Mouse (Mus musculus) brown adipose tissue, adult 24 weeks (tissue): ENCODE measurements around the gene Prl7c1. TPM values are rescaled to one million over a fixed set of nuclear protein-coding genes. Genes with fewer than 3 reads are reported as not detected.
"Not testable (repeated sequence)": the region's sequence is repeated elsewhere in the genome, so short reads cannot be mapped to it uniquely, and the experiment has no call there.

Experiments used
- H3K27ac ChIP-seq: fragments of 200-500 bp; replicated peaks from 2 replicates; pipeline ENCODE4 v1.5.1; 2012; ENCODE audit warnings: low read depth, mild to moderate bottlenecking, low read length
- H3K4me1 ChIP-seq: fragments of 200-500 bp; 2 replicates; pipeline ENCODE4 v1.6.1; 2012; ENCODE audit warnings: low read length, mixed read lengths; ENCODE audit not compliant: control insufficient read depth, insufficient read depth, insufficient read length
- H3K4me3 ChIP-seq: fragments of 200-500 bp; 2 replicates; pipeline ENCODE4 v1.5.1; 2012; ENCODE audit warnings: low read depth, mild to moderate bottlenecking, low read length, moderate library complexity; ENCODE audit not compliant: insufficient read depth
- polyA plus RNA-seq: library from polyadenylated mRNA; stranded (reverse); fragments of >200 nt; gene quantifications from 2 replicates; pipeline ENCODE4 v1.2.4, GENCODE M21; 2012; ENCODE audit not compliant: missing spikeins, insufficient read depth, insufficient read length

Gene Prl7c1
- not detected in 2 replicates for polyA plus RNA-seq

DNA sequence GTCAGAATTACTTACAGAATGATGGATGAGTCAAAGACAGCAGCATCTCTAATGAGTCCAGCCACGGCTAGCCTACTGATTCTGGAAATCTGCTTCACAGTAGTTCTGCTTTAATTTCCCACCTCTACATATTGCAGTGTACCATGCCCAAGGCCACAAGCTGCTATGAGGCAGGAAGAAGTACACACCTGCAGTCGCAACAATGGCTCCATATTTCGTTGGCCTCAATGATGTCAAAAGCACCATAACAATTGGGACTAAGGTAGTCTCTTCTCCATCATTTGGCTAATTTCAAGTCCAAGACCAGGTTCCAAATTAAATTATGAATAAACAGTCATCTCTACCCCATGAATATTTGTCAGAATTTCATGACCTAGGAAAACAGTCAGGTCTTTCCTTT, at the start of gene Prl7c1:
Prl7c1 (minus strand) TSS at position 101 of the 400 bp plus-strand sequence.
- H3K4me1 ChIP-seq, result not testable (repeated sequence)

GRCm38 (mm10) chr13:27802765-27803164, 22.2 kb upstream of the Prl7c1 start:
- no peaks in the 10 kb centered on the region for H3K4me1 ChIP-seq
- no peak overlapping the region for H3K4me3 ChIP-seq
- no peak overlapping the region for H3K27ac ChIP-seq

More for the DNA sequence above, at the start of gene Prl7c1:
- not testable (repeated sequence) for H3K27ac ChIP-seq, H3K4me3 ChIP-seq

DNA sequence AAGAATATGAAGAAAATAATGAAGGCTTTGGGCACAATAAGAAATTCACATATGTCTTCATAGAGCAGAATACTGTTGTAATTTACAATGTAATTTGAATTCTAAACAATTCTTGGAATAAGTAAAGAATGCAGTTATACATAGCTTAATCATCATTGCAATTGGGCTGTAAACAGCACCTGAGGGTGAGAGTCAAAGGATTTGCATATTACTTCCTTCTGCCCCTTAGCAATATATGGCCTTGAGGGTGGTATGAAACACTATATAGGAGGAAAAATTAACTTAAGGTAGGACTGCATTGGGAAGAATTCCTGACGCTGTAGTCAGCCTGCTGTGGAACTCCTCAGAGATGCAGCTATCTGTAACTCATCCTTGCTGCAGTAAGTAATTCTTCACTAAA, 20.8 kb upstream of the Prl7c1 start, which contains the start of gene Prl2a1:
Prl2a1 (plus strand) TSS at position 301 of the 400 bp plus-strand sequence.
- Histone ChIP-seq H3K4me3 (no peak within 1 kb of the TSS), H3K27ac (no peak within 1 kb of the TSS), H3K4me1 (no peaks in the 10 kb centered on the region)

- Histone ChIP-seq H3K27ac (no peak overlapping the region), H3K4me1 (no peaks in the 10 kb centered on the region), H3K4me3 (no peak overlapping the region)
Measured at GRCm38 (mm10) chr13:27799303-27799702, 18.7 kb upstream of the Prl7c1 start.

DNA sequence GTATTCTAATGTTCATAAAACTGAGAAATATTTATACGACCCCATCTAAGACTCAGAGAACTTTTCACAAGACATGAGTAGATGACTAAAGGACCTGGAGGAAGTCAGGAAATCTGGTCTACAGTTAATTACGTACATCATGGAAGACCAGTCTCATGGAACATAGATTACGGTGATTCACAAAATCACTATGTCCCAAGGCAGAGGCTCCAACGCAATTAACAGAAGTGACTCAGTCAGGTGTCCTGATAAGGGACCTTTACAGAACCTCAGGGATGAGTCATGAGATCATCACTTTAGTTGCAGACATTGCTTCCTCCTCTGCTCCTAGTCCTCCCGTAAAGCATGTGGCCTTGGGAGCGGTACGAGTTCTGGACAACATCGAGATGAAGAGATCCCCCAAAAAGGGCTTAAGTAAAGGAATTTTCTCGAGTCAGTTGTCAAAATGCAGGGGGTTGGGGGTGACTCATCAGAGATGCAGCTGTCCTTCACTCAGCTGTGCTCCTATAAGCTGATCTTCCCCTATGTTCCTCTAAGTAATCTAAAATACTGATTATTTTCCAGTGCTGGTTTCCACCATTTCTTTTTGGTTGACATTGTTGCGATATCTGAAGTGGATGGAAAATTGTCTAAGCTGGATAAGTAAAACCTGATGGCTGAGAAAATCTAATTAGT, 46.0 kb downstream of the Prl7c1 start:
- Histone ChIP-seq H3K4me1 (no peaks in the 10 kb centered on the region), H3K4me3 (no peak overlapping the region), H3K27ac (no peak overlapping the region)

- not testable (repeated sequence) for H3K4me3 ChIP-seq, H3K4me1 ChIP-seq, H3K27ac ChIP-seq
Measured at GRCm38 (mm10) chr13:27730286-27730959, 50.2 kb downstream of the Prl7c1 start.

- H3K4me1 ChIP-seq, H3K4me3 ChIP-seq, H3K27ac ChIP-seq: not testable (repeated sequence)
Measured at GRCm38 (mm10) chr13:27725057-27725456, 55.5 kb downstream of the Prl7c1 start.

Other genes starting within 250 kb of the Prl7c1 start
- gene Prl8a9, start 216.2 kb downstream of the Prl7c1 start, polyA plus RNA-seq, result not detected in 2 replicates
- not detected in 2 replicates for gene Prl8a1, start 198.6 kb downstream of the Prl7c1 start, polyA plus RNA-seq
- gene Prl7b1, start 170.2 kb downstream of the Prl7c1 start, polyA plus RNA-seq, result not detected in 2 replicates
- gene Prl7a1, start 138.3 kb downstream of the Prl7c1 start, polyA plus RNA-seq, result not detected in 2 replicates
- gene Prl7a2, start 112.8 kb downstream of the Prl7c1 start, polyA plus RNA-seq, result not detected in 2 replicates
- gene Prl7d1, start 64.1 kb downstream of the Prl7c1 start, polyA plus RNA-seq, result not detected in 2 replicates
- gene Prl2a1, start 20.9 kb upstream of the Prl7c1 start, polyA plus RNA-seq, result not detected in 2 replicates
- not detected in 2 replicates for gene Prl2c1, start 68.5 kb upstream of the Prl7c1 start, polyA plus RNA-seq
- not detected in 2 replicates for gene Prl4a1, start 235.4 kb upstream of the Prl7c1 start, polyA plus RNA-seq